Mouse (Mus musculus): ENCODE results near the gene Ccpg1os.

DNA sequence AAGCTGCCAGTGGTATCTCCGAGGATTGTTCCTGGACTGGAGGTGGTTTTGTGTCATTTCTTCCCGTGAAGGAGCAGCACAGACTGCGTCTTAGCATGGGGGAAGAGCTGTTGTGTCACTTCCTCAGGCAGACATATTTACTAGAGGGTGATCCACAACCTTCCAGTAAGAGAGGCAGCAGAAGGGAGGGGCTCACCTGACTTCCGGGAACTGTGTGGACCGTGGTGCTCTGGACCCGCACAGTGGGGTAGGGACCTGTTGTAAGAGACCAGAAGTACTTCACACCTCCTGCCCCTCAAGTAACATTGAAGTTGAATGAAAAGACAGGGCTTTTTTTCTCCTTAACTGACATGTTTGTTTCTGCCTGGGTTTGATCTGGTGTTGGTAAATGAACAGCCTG lies 19.9 kb upstream of the Ccpg1os start:
- no peak for TF ChIP-seq CTCF (IDR thresholded peaks at IDR 0.05; ENCODE audit: low read depth)
- no peak for TF ChIP-seq EP300 (IDR thresholded peaks at IDR 0.05; ENCODE audit: low read depth)

All from liver, postnatal 0 days (tissue).